Mouse (Mus musculus) liver, embryonic 12.5 days (tissue): ENCODE results near the gene 1700061G19Rik. TPM values are rescaled to one million over a fixed set of nuclear protein-coding genes. Genes with fewer than 3 reads are reported as not detected.

ENCODE experiments used
- ATAC-seq: fragments of 200-750 bp; cut with Nextera tagmentation; 2 replicates; pipeline ENCODE4 v1.8.0; 2017; ENCODE audit warnings: moderate number of reproducible peaks, mild to moderate bottlenecking, moderate library complexity
- H3K27ac ChIP-seq: fragments of 300-500 bp; sonication (generic); 2 replicates; pipeline ENCODE4 v1.5.1; 2016; ENCODE audit warnings: mild to moderate bottlenecking
- H3K27me3 ChIP-seq: fragments of 300-500 bp; sonication (generic); replicated peaks from 2 replicates; pipeline ENCODE4 v1.6.1; 2016; ENCODE audit warnings: mild to moderate bottlenecking, moderate library complexity
- H3K36me3 ChIP-seq: fragments of 300-500 bp; sonication (generic); 2 replicates; pipeline ENCODE4 v1.6.1; 2016; ENCODE audit warnings: mild to moderate bottlenecking, moderate library complexity
- H3K4me1 ChIP-seq: fragments of 300-500 bp; sonication (generic); 2 replicates; pipeline ENCODE4 v1.6.1; 2016
- H3K4me2 ChIP-seq: fragments of 300-500 bp; sonication (generic); 2 replicates; pipeline ENCODE4 v1.6.1; 2016; ENCODE audit warnings: mild to moderate bottlenecking, moderate library complexity
- H3K4me3 ChIP-seq: fragments of 300-500 bp; sonication (generic); 2 replicates; pipeline ENCODE4 v1.5.1; 2016; ENCODE audit warnings: mild to moderate bottlenecking, moderate library complexity
- H3K9ac ChIP-seq: fragments of 300-500 bp; sonication (generic); 2 replicates; pipeline ENCODE4 v1.6.1; 2016; ENCODE audit warnings: mild to moderate bottlenecking, moderate library complexity
- H3K9me3 ChIP-seq: fragments of 300-500 bp; sonication (generic); replicated peaks from 2 replicates; pipeline ENCODE4 v1.6.1; 2016; ENCODE audit warnings: mild to moderate bottlenecking, moderate library complexity
- WGBS: fragments of 180-500 bp; shearing (Covaris S2); methylation state at CpG from one replicate; pipeline ENCODE4 v1.1.7; 2016; ENCODE audit not compliant: insufficient replicate concordance; 5-methylcytosine and 5-hydroxymethylcytosine counted together
- polyA plus RNA-seq: library from polyadenylated mRNA; unstranded; fragments of >200 nt; fragmentation: Nextera tagmentation; extraction: Ambion mirVana; gene quantifications from 2 replicates; pipeline ENCODE4 v1.2.1, GENCODE M21; 2016

1700061G19Rik gene
- polyA plus RNA-seq, 1 experiment from 2014 or later = 0.08 TPM

GRCm38 (mm10) chr17:56874237-56874636 lies 1.0 kb upstream of the 1700061G19Rik start, which contains the start of gene Acsbg2:
TSS of gene Acsbg2 (minus strand) at chr17:56874447.
- Histone ChIP-seq H3K9ac (no peak within 1 kb of the TSS), H3K27ac (no peak within 1 kb of the TSS), H3K4me2 (no peak within 1 kb of the TSS), H3K27me3 (peaks cover 21% of the 10 kb centered on the region; the same call in 1 of the 2 replicates), H3K36me3 (no peaks in the 10 kb centered on the region), H3K4me1 (peaks cover 9% of the 10 kb centered on the region), H3K9me3 (no peaks in the 10 kb centered on the region), H3K4me3 (no peak within 1 kb of the TSS)
- no peak for ATAC-seq
- 68% methylated on average over 2 of the region's 2 CpGs for WGBS

GRCm38 (mm10) chr17:56876465-56876864 lies 1.2 kb downstream of the 1700061G19Rik start:
- Histone ChIP-seq H3K9ac (no peak overlapping the region), H3K9me3 (no peaks in the 10 kb centered on the region), H3K4me1 (no peaks in the 10 kb centered on the region), H3K36me3 (no peaks in the 10 kb centered on the region), H3K4me2 (no peak overlapping the region), H3K27ac (no peak overlapping the region), H3K27me3 (peaks cover 21% of the 10 kb centered on the region; the same call in 1 of the 2 replicates), H3K4me3 (no peak overlapping the region)
- WGBS = 65% methylated on average over 3 of the region's 3 CpGs
- ATAC-seq = no peak

- Histone ChIP-seq H3K9me3 (no peaks in the 10 kb centered on the region), H3K27me3 (peaks cover 15% of the 10 kb centered on the region; the same call in 1 of the 2 replicates), H3K27ac (no peak overlapping the region), H3K4me1 (no peaks in the 10 kb centered on the region), H3K9ac (no peak overlapping the region), H3K4me3 (no peak overlapping the region), H3K4me2 (no peak overlapping the region), H3K36me3 (no peaks in the 10 kb centered on the region)
- WGBS = 55% methylated on average over 8 of the region's 8 CpGs
- ATAC-seq = no peak
Observed at GRCm38 (mm10) chr17:56876981-56877380, 1.7 kb downstream of the 1700061G19Rik start.

- 82% methylated on average over 19 of the region's 19 CpGs for WGBS
- no peak overlapping the region for H3K27ac ChIP-seq
- no peak overlapping the region for H3K4me3 ChIP-seq
- H3K27me3 ChIP-seq = peaks cover 15% of the 10 kb centered on the region; the same call in 1 of the 2 replicates
- H3K4me2 ChIP-seq = no peak overlapping the region
- no peak for ATAC-seq
- no peak overlapping the region for H3K9ac ChIP-seq
- no peaks in the 10 kb centered on the region for H3K9me3 ChIP-seq
- H3K4me1 ChIP-seq = no peaks in the 10 kb centered on the region
- H3K36me3 ChIP-seq = no peaks in the 10 kb centered on the region
Observed at GRCm38 (mm10) chr17:56877426-56877825, 2.1 kb downstream of the 1700061G19Rik start.

GRCm38 (mm10) chr17:56883612-56884011 lies 8.3 kb downstream of the 1700061G19Rik start:
- H3K4me3 ChIP-seq = peak overlapping the region; percentile 19; the same call in 1 of the 2 replicates
- H3K36me3 ChIP-seq = 0 out of 2 replicates have a peak, but pooled peaks cover 4% of the 10 kb centered on the region
- 24% methylated on average over 17 of the region's 17 CpGs for WGBS
- peaks cover 5% of the 10 kb centered on the region for H3K27me3 ChIP-seq
- H3K4me2 ChIP-seq = peak overlapping the region; percentile 46
- peaks cover 9% of the 10 kb centered on the region for H3K4me1 ChIP-seq
- ATAC-seq = peak; percentile 39; the same call in 1 of the 2 replicates
- no peaks in the 10 kb centered on the region for H3K9me3 ChIP-seq
- no peak overlapping the region for H3K27ac ChIP-seq
- no peak overlapping the region; the same call in 1 of the 2 replicates for H3K9ac ChIP-seq

- no peak overlapping the region for H3K27ac ChIP-seq
- 62% methylated on average over 5 of the region's 5 CpGs for WGBS
- no peak overlapping the region for H3K4me3 ChIP-seq
- H3K36me3 ChIP-seq = peaks cover 6% of the 10 kb centered on the region; the same call in 1 of the 2 replicates
- H3K4me2 ChIP-seq = no peak overlapping the region
- peaks cover 5% of the 10 kb centered on the region for H3K27me3 ChIP-seq
- no peak overlapping the region for H3K9ac ChIP-seq
- H3K9me3 ChIP-seq = no peaks in the 10 kb centered on the region
- no peak for ATAC-seq
- H3K4me1 ChIP-seq = peaks cover 9% of the 10 kb centered on the region
Observed at GRCm38 (mm10) chr17:56884331-56884730, 9.1 kb downstream of the 1700061G19Rik start.

GRCm38 (mm10) chr17:56884809-56885208 lies 9.5 kb downstream of the 1700061G19Rik start:
- Histone ChIP-seq H3K4me3 (no peak overlapping the region), H3K4me1 (peaks cover 9% of the 10 kb centered on the region), H3K4me2 (no peak overlapping the region), H3K9me3 (no peaks in the 10 kb centered on the region), H3K27ac (no peak overlapping the region), H3K36me3 (peaks cover 6% of the 10 kb centered on the region; the same call in 1 of the 2 replicates), H3K9ac (no peak overlapping the region), H3K27me3 (peaks cover 5% of the 10 kb centered on the region)
- WGBS = 68% methylated on average over 17 of the region's 17 CpGs
- no peak for ATAC-seq

GRCm38 (mm10) chr17:56888050-56888449 lies 12.8 kb downstream of the 1700061G19Rik start:
- 65% methylated on average over 2 of the region's 3 CpGs for WGBS
- no peaks in the 10 kb centered on the region for H3K9me3 ChIP-seq
- peaks cover 25% of the 10 kb centered on the region for H3K36me3 ChIP-seq
- peaks cover 1% of the 10 kb centered on the region for H3K27me3 ChIP-seq
- no peak overlapping the region for H3K27ac ChIP-seq
- no peak for ATAC-seq
- no peak overlapping the region for H3K4me2 ChIP-seq
- H3K4me1 ChIP-seq = peaks cover 9% of the 10 kb centered on the region
- no peak overlapping the region for H3K4me3 ChIP-seq
- no peak overlapping the region for H3K9ac ChIP-seq

GRCm38 (mm10) chr17:56890018-56890417 lies 14.7 kb downstream of the 1700061G19Rik start:
- WGBS = 28% methylated on average over 2 of the region's 2 CpGs
- H3K27ac ChIP-seq = no peak overlapping the region
- H3K4me1 ChIP-seq = no peaks in the 10 kb centered on the region
- no peak overlapping the region for H3K9ac ChIP-seq
- no peak overlapping the region for H3K4me3 ChIP-seq
- peak; percentile 25; the same call in 1 of the 2 replicates for ATAC-seq
- no peak overlapping the region for H3K4me2 ChIP-seq
- H3K36me3 ChIP-seq = peaks cover 45% of the 10 kb centered on the region
- no peaks in the 10 kb centered on the region for H3K27me3 ChIP-seq
- H3K9me3 ChIP-seq = no peaks in the 10 kb centered on the region

GRCm38 (mm10) chr17:56895368-56895918 lies 20.2 kb downstream of the 1700061G19Rik start:
- Histone ChIP-seq H3K27ac (no peak overlapping the region), H3K9ac (no peak overlapping the region), H3K4me3 (no peak overlapping the region), H3K36me3 (peaks cover 92% of the 10 kb centered on the region), H3K4me1 (no peaks in the 10 kb centered on the region), H3K9me3 (no peaks in the 10 kb centered on the region), H3K4me2 (no peak overlapping the region), H3K27me3 (no peaks in the 10 kb centered on the region)
- WGBS = 78% methylated on average over 9 of the region's 9 CpGs
- no peak for ATAC-seq

GRCm38 (mm10) chr17:56896513-56897129 lies 21.3 kb downstream of the 1700061G19Rik start:
- no peak overlapping the region for H3K4me2 ChIP-seq
- ATAC-seq = no peak
- H3K4me3 ChIP-seq = no peak overlapping the region
- H3K27ac ChIP-seq = no peak overlapping the region
- H3K9ac ChIP-seq = no peak overlapping the region
- H3K36me3 ChIP-seq = peaks cover 100% of the 10 kb centered on the region
- H3K9me3 ChIP-seq = no peaks in the 10 kb centered on the region
- H3K27me3 ChIP-seq = no peaks in the 10 kb centered on the region
- WGBS = 76% methylated on average over 6 of the region's 6 CpGs
- H3K4me1 ChIP-seq = no peaks in the 10 kb centered on the region

GRCm38 (mm10) chr17:56897630-56898195 lies 22.4 kb downstream of the 1700061G19Rik start:
- ATAC-seq = peak; percentile 72
- H3K4me3 ChIP-seq = no peak overlapping the region
- WGBS = 80% methylated on average over 7 of the region's 7 CpGs
- H3K27me3 ChIP-seq = no peaks in the 10 kb centered on the region
- H3K27ac ChIP-seq = no peak overlapping the region
- peaks cover 100% of the 10 kb centered on the region for H3K36me3 ChIP-seq
- no peak overlapping the region for H3K4me2 ChIP-seq
- no peaks in the 10 kb centered on the region for H3K4me1 ChIP-seq
- no peaks in the 10 kb centered on the region for H3K9me3 ChIP-seq
- no peak overlapping the region for H3K9ac ChIP-seq
